Mouse (Mus musculus): ENCODE measurements around the gene Adam11. TPM values are rescaled to one million over a fixed set of nuclear protein-coding genes. Genes with fewer than 3 reads are reported as not detected.
A peak's percentile ranks its signal among the peaks of the same experiment; 100 is the strongest.

Adam11 gene
- polyA plus RNA-seq, 1 experiment from 2014 or later = 6.2 TPM

DNA sequence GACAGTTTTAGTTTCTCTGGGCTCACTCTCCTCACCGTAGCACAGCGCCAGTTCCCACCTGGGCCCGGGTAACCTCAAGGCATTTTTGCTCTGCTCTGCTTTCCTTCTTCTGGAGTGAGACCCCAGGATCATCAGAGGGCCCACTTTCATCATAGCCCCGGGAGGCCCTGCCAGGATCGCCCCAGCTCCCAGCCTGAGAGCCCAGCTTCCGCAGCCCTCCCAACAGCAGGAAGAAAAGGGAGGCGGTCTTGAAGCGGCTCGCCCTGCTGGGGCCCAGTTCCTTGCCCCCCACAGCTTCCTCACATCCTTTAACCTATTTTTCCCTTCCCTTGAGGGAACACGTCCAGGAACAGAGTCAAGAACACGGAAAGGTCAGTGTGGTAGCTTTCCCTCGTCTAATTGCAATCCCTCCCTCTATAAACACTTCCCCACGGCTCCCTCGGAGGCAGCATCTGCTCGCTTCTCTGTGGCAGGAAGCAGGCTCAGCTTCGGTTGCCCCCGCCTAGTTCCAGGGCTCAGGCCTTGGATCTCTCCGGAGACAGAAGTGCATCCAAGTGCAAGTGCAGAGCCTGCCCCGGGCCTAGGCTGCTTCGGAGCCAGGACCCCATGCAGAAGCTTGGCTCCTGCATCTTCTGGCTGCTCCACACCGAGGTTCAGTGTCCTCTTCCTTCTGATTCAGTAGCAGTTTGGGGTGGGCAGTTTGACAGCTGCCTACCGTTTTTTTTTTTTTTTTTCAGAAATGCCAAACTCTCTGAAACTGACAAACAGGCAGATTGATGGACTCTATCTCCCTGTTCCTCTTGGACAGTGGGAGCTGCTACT is 19.9 kb upstream of the Adam11 start:
- DNase-seq (ENCODE audit: low spot score) = peak; percentile 74
- H3K9me3 ChIP-seq = no peaks in the 10 kb centered on the region
- peaks cover 19% of the 10 kb centered on the region for H3K4me1 ChIP-seq
- peaks cover 41% of the 10 kb centered on the region for H3K27me3 ChIP-seq (ENCODE audit: insufficient read depth, poor library complexity, severe bottlenecking)
- H3K27ac ChIP-seq = peak overlapping the region; percentile 68; the same call in 1 of the 2 replicates
- peak overlapping the region; percentile 35 for H3K4me3 ChIP-seq
- H3K36me3 ChIP-seq = no peaks in the 10 kb centered on the region
- 12% methylated on average over 22 of the region's 22 CpGs for WGBS

DNA sequence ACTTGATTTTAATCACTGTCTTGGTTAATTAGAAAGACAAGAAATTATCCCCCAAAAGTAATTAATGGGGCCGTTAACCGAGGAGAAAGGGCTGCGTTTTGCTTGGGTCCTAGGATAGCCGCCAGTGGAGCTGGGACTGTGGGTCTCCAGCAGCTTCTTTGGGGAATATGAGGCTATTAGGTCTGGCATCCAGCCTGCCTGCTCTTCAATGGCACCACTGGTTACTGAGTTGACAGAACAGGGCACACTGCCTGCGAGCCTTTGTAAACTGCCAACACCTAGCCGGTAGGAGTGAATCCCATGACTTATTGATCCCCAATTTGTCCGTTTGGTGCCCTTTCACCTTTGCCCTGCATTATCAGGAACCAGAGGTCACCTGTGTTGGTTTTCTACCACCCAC is 19.2 kb upstream of the Adam11 start:
- no peak overlapping the region for H3K27ac ChIP-seq
- 64% methylated on average over 7 of the region's 7 CpGs for WGBS
- H3K4me3 ChIP-seq = no peak overlapping the region
- H3K9me3 ChIP-seq = no peaks in the 10 kb centered on the region
- H3K27me3 ChIP-seq (ENCODE audit: insufficient read depth, poor library complexity, severe bottlenecking) = peaks cover 41% of the 10 kb centered on the region
- DNase-seq (ENCODE audit: low spot score) = no peak
- H3K36me3 ChIP-seq = no peaks in the 10 kb centered on the region
- H3K4me1 ChIP-seq = peaks cover 19% of the 10 kb centered on the region

DNA sequence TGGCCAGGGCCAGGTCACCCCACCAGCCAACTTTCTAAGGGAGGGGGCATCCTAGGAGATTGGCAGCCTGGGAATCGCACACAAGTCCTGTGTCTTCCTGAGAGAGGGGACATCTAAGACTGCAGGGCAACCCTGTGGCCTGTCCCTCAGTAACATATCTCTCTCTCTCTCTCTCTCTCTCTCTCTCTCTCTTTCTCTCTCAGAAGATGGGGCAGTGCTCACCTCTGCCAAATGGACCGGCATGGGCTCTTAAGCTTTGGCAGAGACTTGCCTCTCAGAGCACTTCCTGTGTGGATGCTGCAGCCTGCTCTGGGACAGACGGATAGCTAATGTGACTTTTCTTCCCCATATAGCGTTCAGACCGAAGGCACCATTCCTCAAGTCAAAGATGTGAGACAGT is 18.4 kb upstream of the Adam11 start:
- DNase-seq (ENCODE audit: low spot score) = peak; percentile 50
- peaks cover 19% of the 10 kb centered on the region for H3K4me1 ChIP-seq
- H3K27ac ChIP-seq = no peak overlapping the region
- H3K9me3 ChIP-seq = no peaks in the 10 kb centered on the region
- H3K27me3 ChIP-seq (ENCODE audit: insufficient read depth, poor library complexity, severe bottlenecking) = peaks cover 38% of the 10 kb centered on the region
- H3K4me3 ChIP-seq = no peak overlapping the region
- H3K36me3 ChIP-seq = no peaks in the 10 kb centered on the region
- WGBS = 76% methylated on average over 5 of the region's 5 CpGs

DNA sequence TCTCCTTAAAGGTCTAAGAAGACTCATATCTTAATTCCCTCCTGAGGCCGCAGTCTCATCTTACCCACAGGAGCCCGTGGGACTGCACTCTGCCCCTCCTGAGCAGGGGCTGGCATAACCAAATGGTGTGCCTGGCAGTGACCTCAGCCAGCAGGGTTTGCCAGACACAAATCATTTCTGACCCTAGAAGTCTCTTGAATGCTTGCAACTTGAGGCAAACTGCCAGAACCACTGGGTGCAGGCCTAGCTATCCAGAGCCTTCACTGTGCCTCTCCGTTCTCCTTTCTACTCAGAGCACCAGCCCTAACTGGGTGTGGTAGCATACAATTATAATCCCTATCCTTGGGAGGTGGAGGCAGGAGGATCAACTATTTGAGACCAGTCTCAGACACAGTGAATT is 16.5 kb upstream of the Adam11 start:
- H3K27me3 ChIP-seq (ENCODE audit: insufficient read depth, poor library complexity, severe bottlenecking) = peaks cover 26% of the 10 kb centered on the region; the same call in 1 of the 2 replicates
- no peak overlapping the region for H3K27ac ChIP-seq
- no peak for DNase-seq (ENCODE audit: low spot score)
- WGBS = 89% methylated on average over 3 of the region's 3 CpGs
- no peaks in the 10 kb centered on the region for H3K9me3 ChIP-seq
- peaks cover 13% of the 10 kb centered on the region for H3K4me1 ChIP-seq
- no peak overlapping the region for H3K4me3 ChIP-seq
- no peaks in the 10 kb centered on the region for H3K36me3 ChIP-seq

DNA sequence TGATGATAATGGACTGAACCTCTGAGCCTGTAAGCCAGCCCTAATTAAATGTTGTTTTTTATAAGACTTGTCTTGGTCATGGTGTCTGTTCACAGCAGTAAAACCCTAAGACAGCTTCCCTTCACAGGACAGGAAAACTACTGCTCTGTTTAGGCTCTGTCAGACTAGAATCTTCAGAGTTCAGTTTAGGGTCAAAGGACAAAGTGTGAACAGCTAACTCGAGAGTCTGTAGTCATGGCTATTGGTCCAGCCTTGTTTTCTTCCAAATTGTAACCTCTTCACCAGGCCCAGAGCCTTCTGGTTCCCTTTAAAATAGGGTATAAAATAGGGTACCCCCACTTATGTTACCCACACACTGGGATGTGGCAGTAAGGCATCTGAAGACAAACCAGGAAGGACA is 13.4 kb upstream of the Adam11 start:
- no peak for DNase-seq (ENCODE audit: low spot score)
- Histone ChIP-seq H3K27me3 (ENCODE audit: insufficient read depth, poor library complexity, severe bottlenecking) (peaks cover 17% of the 10 kb centered on the region), H3K4me3 (no peak overlapping the region), H3K4me1 (peaks cover 4% of the 10 kb centered on the region), H3K36me3 (no peaks in the 10 kb centered on the region), H3K9me3 (no peaks in the 10 kb centered on the region), H3K27ac (no peak overlapping the region)
- 70% methylated on average over 1 of the region's 1 CpGs for WGBS

DNA sequence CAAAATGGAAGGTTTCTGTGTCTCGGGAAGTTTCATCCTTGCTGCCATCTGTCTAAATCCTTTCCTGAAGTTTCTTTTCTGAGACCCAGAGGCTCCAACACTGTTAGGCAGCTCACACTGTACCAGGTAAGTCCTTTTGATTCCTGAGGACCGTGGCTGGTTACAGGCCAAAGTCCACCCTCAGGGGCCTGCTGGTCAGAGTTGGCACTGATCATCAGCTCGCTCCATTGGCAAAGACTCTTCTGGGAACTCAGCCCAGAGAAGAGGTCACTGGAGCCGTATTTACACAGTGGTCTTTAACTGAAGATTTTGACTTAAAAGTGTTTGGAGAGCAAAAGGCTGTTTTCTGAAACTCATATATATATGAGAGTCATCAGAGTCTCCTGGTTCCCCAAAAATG is 12.9 kb upstream of the Adam11 start:
- WGBS = 80% methylated on average over 4 of the region's 4 CpGs
- H3K4me1 ChIP-seq = peaks cover 9% of the 10 kb centered on the region
- no peaks in the 10 kb centered on the region for H3K9me3 ChIP-seq
- no peaks in the 10 kb centered on the region for H3K36me3 ChIP-seq
- no peak for DNase-seq (ENCODE audit: low spot score)
- H3K27me3 ChIP-seq (ENCODE audit: insufficient read depth, poor library complexity, severe bottlenecking) = peaks cover 19% of the 10 kb centered on the region
- no peak overlapping the region for H3K27ac ChIP-seq
- no peak overlapping the region for H3K4me3 ChIP-seq

DNA sequence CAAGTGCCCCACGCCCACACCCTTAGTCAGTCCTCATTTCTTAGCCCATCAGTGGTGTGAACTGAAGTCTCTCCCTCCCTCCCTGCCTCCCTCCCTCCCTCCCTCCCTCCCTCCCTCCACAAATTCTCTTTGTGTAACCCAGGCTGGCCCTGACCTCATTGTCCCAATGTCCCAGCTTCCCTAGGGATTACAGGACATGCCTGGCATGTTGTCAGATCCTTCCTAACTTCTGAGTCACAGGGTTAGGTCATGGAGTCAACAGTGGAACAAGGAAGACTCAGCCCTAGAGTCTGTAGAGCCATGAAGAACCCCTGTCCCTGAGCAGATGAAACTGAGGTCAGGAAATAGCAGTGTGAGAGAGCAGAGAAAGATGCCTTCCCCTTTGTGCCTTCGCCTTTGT is 11.5 kb upstream of the Adam11 start:
- no peak overlapping the region for H3K27ac ChIP-seq
- no peak overlapping the region for H3K4me3 ChIP-seq
- no peaks in the 10 kb centered on the region for H3K9me3 ChIP-seq
- peaks cover 24% of the 10 kb centered on the region for H3K27me3 ChIP-seq (ENCODE audit: insufficient read depth, poor library complexity, severe bottlenecking)
- DNase-seq (ENCODE audit: low spot score) = no peak
- WGBS = 80% methylated on average over 2 of the region's 2 CpGs
- no peaks in the 10 kb centered on the region for H3K36me3 ChIP-seq
- peaks cover 20% of the 10 kb centered on the region for H3K4me1 ChIP-seq

DNA sequence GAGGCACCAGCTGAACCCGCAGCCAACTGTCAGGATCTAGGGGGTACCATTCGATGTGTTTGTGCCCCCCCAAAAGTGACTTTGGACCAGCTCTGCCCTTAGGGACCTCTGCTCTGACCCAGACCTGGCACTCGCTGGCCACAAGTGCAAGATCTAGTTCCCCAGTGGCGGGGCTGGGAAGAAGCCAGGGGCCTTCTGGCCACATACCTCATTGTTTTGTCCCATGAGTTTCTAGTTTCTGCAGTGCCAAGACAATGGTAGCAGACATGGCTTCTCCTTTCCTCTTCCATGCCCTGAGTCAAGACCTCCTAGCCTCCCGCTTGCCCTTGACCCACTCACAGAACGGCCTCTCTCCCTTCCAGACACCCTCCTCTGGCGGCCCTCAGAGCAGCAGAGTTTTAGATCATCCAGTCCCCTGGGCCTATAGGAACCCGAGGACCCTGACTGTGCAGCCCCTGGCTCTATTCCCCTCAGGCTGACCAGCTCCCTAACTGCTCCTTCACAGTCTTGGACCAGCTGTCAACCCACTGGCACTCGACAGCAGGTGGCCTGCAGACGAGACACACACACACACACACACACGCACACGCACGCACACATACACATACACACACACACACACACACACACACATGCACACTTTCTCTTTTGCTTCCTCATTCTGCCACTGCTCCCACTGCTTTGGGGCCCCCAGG is 8.2 kb upstream of the Adam11 start:
- H3K27ac ChIP-seq = peak overlapping the region; percentile 73
- WGBS = 62% methylated on average over 13 of the region's 13 CpGs
- no peak for DNase-seq (ENCODE audit: low spot score)
- H3K4me1 ChIP-seq = peaks cover 30% of the 10 kb centered on the region
- H3K36me3 ChIP-seq = no peaks in the 10 kb centered on the region
- no peak overlapping the region for H3K4me3 ChIP-seq
- no peaks in the 10 kb centered on the region for H3K9me3 ChIP-seq
- H3K27me3 ChIP-seq (ENCODE audit: insufficient read depth, poor library complexity, severe bottlenecking) = peaks cover 46% of the 10 kb centered on the region

DNA sequence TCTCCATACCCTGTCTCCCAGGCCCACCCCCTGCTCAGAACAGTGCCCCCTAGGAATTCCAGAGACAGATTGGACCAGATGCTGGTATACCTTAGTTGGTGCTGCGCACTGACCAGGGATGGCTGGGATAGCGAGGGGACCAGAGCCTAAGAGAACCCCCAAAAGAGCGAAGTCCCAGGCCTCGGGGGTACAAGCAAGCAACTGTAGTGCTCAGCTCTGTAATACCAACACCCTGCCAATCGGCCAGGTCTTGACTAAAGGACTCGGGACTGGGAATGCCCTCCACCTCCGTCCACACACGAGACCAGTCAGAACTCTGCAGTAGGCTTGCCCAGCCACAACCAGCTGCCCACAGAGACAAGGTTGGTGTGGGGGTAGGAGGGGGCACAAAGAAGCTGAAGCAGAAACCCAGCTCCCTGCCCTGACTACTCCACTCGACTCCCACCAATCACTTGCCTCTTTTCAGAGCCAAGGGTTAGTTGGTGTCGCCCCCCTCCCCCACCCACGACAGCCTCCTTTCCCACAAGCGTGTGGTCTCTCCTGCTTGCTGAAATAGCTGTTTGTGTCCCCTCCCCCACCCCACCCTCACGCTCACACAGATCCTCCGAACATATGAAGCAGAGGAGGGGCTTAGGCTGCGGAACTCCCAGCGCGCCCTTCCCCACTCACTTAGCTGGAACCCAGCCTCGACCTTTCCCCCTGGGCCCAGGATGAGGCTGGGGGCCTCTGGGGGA is 7.5 kb upstream of the Adam11 start:
- Histone ChIP-seq H3K9me3 (no peaks in the 10 kb centered on the region), H3K4me3 (peak overlapping the region; percentile 16), H3K36me3 (no peaks in the 10 kb centered on the region), H3K27me3 (ENCODE audit: insufficient read depth, poor library complexity, severe bottlenecking) (peaks cover 51% of the 10 kb centered on the region), H3K27ac (peak overlapping the region; percentile 73), H3K4me1 (peaks cover 30% of the 10 kb centered on the region)
- no peak for DNase-seq (ENCODE audit: low spot score)
- whole genome bisulfite sequencing = 48% methylated on average over 18 of the region's 18 CpGs

DNA sequence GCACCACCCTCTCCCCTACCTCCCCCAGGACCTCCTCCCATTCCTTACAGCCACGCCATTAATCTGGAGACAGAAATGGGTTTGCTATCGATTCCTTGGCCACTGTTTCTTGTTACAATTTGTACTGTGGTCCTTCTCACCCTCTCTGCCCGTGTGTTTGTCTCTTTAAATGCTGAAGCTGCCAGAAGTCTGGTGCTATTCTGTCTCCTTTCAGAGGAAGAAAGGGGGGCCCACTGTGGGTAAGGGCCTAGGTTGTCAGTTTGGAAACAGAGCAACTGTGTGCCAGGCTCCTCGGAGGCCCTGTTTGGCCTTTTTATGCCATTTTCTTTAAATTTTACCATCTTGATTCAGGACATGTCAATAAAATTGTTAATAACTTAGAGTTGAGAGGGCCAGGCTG is 6.8 kb upstream of the Adam11 start:
- Histone ChIP-seq H3K27me3 (ENCODE audit: insufficient read depth, poor library complexity, severe bottlenecking) (peaks cover 58% of the 10 kb centered on the region), H3K9me3 (no peaks in the 10 kb centered on the region), H3K27ac (peak overlapping the region; percentile 73), H3K36me3 (no peaks in the 10 kb centered on the region), H3K4me3 (peak overlapping the region; percentile 16), H3K4me1 (peaks cover 35% of the 10 kb centered on the region)
- DNase-seq (ENCODE audit: low spot score) = no peak
- 55% methylated on average over 4 of the region's 4 CpGs for WGBS

DNA sequence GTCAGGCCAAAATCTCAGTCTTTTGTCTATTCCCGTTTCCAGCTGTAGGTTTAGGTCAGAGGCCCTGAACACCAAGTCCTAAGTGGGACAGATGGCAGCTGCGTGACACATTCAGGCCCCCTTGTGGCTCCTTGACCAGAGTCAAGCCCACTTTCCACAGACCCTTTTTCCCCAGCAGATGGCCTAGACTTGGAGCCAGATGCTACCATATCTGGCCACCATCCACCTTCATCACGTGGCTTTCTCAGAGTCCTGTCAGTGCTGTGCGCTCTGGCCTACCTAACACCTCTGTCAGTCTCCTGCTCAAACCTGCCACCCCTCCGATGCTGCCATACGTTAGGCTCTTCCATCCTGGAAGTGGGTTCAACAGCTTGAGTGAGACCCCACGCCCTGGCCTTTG is 5.8 kb upstream of the Adam11 start:
- no peaks in the 10 kb centered on the region for H3K36me3 ChIP-seq
- peaks cover 68% of the 10 kb centered on the region for H3K27me3 ChIP-seq (ENCODE audit: insufficient read depth, poor library complexity, severe bottlenecking)
- WGBS = 75% methylated on average over 7 of the region's 7 CpGs
- H3K27ac ChIP-seq = no peak overlapping the region
- peaks cover 45% of the 10 kb centered on the region for H3K4me1 ChIP-seq
- no peak overlapping the region for H3K4me3 ChIP-seq
- no peak for DNase-seq (ENCODE audit: low spot score)
- no peaks in the 10 kb centered on the region for H3K9me3 ChIP-seq

DNA sequence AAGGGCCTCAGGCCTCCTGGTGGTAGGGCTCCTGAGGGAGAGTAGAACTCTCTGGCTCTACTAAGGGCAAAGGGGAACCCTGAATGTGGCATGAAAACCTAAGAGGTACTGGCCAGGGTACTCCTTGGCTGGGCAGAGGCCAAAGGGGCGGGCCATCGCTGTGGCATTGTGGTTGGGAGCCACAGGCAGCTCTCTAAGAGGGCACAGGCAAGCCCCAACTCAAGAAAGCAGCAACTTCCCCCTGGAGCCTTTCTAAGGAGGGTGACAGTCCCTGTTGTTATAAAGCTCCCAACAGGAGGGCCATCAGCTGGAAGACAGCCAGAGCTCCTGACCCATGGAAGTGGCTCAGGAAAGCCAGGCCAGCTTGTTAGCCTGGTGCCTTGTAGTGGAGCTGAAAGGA is 2.3 kb upstream of the Adam11 start:
- H3K27ac ChIP-seq = peak overlapping the region; percentile 65; the same call in 1 of the 2 replicates
- H3K36me3 ChIP-seq = no peaks in the 10 kb centered on the region
- no peaks in the 10 kb centered on the region for H3K9me3 ChIP-seq
- no peak for DNase-seq (ENCODE audit: low spot score)
- peaks cover 57% of the 10 kb centered on the region for H3K4me1 ChIP-seq
- no peak overlapping the region for H3K4me3 ChIP-seq
- peaks cover 79% of the 10 kb centered on the region for H3K27me3 ChIP-seq (ENCODE audit: insufficient read depth, poor library complexity, severe bottlenecking)
- WGBS = 87% methylated on average over 2 of the region's 2 CpGs

DNA sequence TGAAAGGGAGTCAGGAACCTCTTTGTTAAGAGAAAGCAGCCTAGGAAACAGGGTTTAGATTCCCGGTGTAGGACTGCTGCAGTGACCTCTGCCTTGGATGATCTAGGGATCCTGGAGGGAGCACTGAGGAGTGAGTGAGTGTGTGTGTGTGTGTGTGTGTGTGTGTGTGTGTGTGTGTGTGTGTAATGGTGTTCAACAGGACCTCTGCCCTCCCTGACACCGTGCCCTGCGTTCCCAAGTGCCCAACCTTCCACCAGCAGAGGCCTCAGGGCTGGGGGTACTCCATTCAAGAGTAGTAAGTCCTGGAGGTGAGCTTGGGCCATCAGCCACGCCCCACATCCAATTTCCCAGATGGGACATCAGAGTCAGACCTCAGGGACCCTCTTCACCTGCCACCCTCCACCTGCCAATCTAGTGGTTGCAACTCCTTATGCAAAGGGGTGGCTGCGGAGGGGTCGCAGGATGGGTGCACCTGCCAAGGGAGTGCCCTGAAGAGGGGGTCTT is 382 bp upstream of the Adam11 start:
- 13% methylated on average over 6 of the region's 6 CpGs for WGBS
- peaks cover 83% of the 10 kb centered on the region for H3K27me3 ChIP-seq (ENCODE audit: insufficient read depth, poor library complexity, severe bottlenecking)
- H3K4me1 ChIP-seq = peaks cover 46% of the 10 kb centered on the region
- DNase-seq (ENCODE audit: low spot score) = no peak
- H3K9me3 ChIP-seq = no peaks in the 10 kb centered on the region
- no peaks in the 10 kb centered on the region for H3K36me3 ChIP-seq
- peak overlapping the region; percentile 79 for H3K27ac ChIP-seq
- peak overlapping the region; percentile 72 for H3K4me3 ChIP-seq
